Mouse (Mus musculus) adrenal gland, adult 10 weeks (tissue): ENCODE measurements around the gene B3gnt3. TPM values are rescaled to one million over a fixed set of nuclear protein-coding genes. Genes with fewer than 3 reads are reported as not detected.

Source experiments
- polyA plus RNA-seq: library from polyadenylated mRNA; stranded (reverse); fragments of 350-450 nt; fragmentation: Illumina TruSeq; extraction: RNeasy Lipid Tissue Mini Kit (QIAGEN cat#74804); gene quantifications from one replicate; pipeline ENCODE4 v1.2.3, GENCODE M21; 2014; ENCODE audit warnings: low read depth, low replicate concordance

B3gnt3 gene
- 9.2 TPM for polyA plus RNA-seq

DNA sequence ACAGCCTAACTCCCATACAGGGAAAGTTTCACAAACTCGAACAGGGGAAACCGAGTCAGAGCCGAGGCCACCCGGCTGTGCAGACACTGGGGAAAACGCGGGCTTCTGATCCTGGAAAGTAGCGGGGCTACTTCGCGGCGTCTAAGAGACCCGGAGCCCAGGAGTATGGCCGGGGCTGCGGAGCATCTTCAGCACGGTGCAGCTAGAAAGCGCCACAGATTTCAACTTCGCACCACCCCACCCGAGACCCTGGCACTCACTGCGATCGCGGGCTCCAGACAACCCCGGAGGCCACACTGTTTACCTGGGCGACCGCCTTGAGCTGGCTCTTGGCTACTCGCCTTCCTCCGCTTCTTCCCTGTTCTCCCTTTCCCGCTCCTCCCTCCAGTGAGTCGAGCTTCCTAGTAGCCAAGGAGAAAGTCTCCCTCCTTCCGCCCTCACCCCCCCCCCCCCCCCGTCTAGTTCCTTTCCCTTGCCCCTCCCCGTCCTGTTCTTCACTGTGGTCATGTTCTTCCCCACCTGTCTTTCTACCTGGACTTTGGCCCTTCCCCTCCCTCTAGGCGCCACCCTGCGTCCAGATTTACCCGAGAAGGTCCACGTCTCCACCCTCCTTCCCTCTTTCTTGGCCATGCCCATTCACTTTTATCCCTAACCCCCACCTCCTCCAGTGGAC lies at the start of gene B3gnt3:
TSS of gene B3gnt3 (minus strand) at position 376 of the 673 bp plus-strand sequence.

DNA sequence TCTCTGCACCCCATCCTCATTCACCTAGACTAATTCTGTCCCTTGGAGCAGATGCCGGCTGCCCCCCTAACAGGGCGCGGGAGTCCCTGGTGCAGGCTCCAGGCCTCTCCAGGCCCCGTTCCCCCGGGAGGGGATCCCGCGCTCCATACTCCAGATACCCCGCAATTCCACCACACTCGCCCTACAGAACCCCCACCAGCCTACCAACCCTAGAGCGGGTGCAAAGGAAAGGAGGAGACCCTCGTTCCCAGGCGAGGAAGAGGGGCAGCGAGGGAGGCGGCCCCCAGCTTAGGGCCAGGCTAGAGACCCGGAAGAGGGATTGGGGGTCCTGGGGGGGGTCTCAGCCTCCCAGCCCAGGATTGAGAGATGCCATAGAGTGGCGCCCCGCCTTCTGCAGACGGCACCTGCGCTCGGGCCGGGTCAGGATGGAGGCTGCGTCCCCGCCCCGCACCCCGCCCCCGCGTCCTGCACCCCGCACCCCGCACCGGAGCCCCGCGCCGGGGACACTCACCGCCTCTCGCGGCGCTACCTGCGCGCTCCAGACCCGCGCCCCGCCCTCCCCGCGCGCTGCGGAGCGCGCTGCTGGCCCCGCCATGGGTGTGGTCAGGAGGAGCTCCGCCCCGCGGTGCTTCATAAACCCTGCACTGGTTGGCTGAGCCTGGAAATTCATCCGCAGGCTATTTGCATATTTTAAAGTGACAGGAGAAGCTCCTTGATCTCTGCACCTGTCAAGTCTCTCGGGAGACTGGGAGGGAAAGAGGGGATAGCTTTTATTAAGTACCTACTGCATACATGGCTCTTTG lies 23.7 kb upstream of the B3gnt3 start, which contains the start of gene Fcho1:
TSS of gene Fcho1 (minus strand) at position 595 of the 803 bp plus-strand sequence.

DNA sequence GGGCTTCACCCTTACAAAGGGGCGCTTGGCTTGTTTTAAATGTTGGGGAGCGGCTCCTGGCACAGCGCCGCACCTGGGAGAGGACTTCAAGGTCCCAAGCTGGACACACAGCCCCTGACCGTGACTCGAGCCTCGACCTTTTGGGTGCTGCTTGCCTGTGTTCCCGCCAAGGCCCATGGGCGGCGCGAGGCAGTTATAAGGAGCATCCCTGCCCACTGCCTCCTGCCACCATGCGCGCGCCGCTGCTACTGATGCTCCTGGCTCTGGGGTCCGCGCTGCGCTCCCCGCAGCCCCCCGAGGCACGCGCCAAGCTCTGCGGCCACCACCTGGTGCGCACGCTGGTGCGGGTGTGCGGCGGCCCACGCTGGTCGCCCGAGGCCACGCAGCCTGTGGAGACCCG lies 12.6 kb downstream of the B3gnt3 start, which contains the start of gene Insl3:
TSS of gene Insl3 (plus strand) at position 187 of the 400 bp plus-strand sequence.

DNA sequence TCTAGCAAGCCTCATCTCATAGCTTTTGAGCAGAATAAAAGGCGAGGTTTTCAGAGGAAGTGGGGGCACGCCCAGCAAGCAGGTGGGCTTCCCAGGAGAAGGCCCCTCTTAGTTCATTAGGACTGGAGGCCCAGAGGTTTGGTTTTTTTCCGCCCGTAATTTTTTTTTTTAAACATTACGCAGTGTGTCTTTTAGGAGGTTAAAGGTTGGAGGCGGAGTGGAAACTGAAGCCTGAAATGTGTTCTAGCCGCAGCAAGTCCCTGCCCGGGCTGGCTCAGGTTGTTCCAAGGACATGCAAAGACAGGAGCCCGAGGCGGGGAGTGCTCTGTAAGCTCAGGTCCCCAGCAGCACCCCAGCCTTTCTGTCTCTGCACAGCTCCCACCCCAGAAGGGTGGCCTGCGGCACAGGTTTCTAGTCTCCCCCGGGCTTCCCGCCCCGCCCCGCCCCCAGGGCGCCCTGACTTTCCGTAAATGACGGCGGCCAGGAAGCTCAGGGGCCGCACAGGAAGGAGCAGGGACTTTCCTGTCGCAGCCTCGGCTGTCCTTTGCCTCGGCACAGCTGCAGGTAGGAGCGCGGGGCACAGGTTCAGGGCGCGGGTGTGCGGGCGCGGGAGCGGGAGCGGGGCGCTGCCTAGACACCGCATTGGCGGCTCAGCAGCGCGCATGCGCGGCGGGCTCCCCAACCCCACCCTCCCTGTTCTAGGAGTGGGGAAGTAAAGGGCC lies 25.4 kb downstream of the B3gnt3 start, which contains the start of gene Jak3:
TSS of gene Jak3 (plus strand) at position 277 of the 722 bp plus-strand sequence.

DNA sequence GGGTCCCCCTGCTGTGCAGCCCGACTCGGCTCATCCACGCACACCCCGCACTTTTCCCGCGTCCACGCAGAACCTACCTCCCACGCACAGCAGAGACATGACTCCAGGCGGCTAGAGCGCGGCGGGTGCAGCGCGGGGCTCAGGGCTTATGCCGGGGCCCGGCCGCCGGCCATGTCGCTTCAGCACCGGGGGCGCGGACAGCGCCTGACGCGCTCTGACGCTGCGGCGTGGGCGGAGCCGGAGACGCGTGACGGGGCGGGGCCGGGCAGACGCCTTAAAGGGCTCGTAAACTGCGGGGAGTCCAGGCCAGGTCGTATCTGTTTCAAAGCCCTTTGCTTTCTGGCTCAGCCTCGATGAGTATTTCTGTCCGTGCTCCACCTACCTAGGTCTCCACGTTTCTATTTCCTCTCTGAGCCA lies 30.0 kb downstream of the B3gnt3 start, which contains the start of gene Unc13a:
TSS of gene Unc13a (minus strand) at position 209 of the 417 bp plus-strand sequence.

Other genes with a start within 250 kb of the B3gnt3 start
- 1.1 TPM for gene Abhd8, start 238.1 kb downstream of the B3gnt3 start, polyA plus RNA-seq
- 10.8 TPM for gene Mrpl34, start 236.8 kb downstream of the B3gnt3 start, polyA plus RNA-seq
- gene Dda1, start 232.6 kb downstream of the B3gnt3 start, polyA plus RNA-seq, result 3.4 TPM
- 1.0 TPM for gene Ano8, start 215.8 kb downstream of the B3gnt3 start, polyA plus RNA-seq
- gene Gtpbp3, start 213.7 kb downstream of the B3gnt3 start, polyA plus RNA-seq, result 1.6 TPM
- 4.8 TPM for gene Plvap, start 190.0 kb downstream of the B3gnt3 start, polyA plus RNA-seq
- gene Ccdc194, start 176.1 kb downstream of the B3gnt3 start, polyA plus RNA-seq, result not detected
- 6.9 TPM for gene Bst2, start 164.3 kb downstream of the B3gnt3 start, polyA plus RNA-seq
- gene Mvb12a, start 158.9 kb downstream of the B3gnt3 start, polyA plus RNA-seq, result 0.70 TPM
- gene Tmem221, start 142.9 kb downstream of the B3gnt3 start, polyA plus RNA-seq, result 3.8 TPM
- 0.35 TPM for gene Nxnl1, start 135.2 kb downstream of the B3gnt3 start, polyA plus RNA-seq
- 14.2 TPM for gene Slc27a1, start 132.9 kb downstream of the B3gnt3 start, polyA plus RNA-seq
- 0.82 TPM for gene Pgls, start 109.6 kb downstream of the B3gnt3 start, polyA plus RNA-seq
- not detected for gene Fam129c, start 104.1 kb downstream of the B3gnt3 start, polyA plus RNA-seq
- 54.8 TPM for gene Colgalt1, start 90.8 kb downstream of the B3gnt3 start, polyA plus RNA-seq
- 0.70 TPM for gene Unc13a, start 30.0 kb downstream of the B3gnt3 start, polyA plus RNA-seq
- not detected for gene Jak3, start 25.5 kb downstream of the B3gnt3 start, polyA plus RNA-seq
- not detected for gene Insl3, start 12.6 kb downstream of the B3gnt3 start, polyA plus RNA-seq
- not detected for gene Fcho1, start 23.9 kb upstream of the B3gnt3 start, polyA plus RNA-seq
- gene Zfp709, start 180.2 kb upstream of the B3gnt3 start, polyA plus RNA-seq, result 19.0 TPM
- 14.7 TPM for gene Zfp882, start 206.8 kb upstream of the B3gnt3 start, polyA plus RNA-seq
- gene Zfp617, start 206.8 kb upstream of the B3gnt3 start, polyA plus RNA-seq, result 130 TPM
- 54.8 TPM for gene Zfp961, start 249.2 kb upstream of the B3gnt3 start, polyA plus RNA-seq